Mouse (Mus musculus): ENCODE measurements around the gene Gprc6a.

Gprc6a gene

DNA sequence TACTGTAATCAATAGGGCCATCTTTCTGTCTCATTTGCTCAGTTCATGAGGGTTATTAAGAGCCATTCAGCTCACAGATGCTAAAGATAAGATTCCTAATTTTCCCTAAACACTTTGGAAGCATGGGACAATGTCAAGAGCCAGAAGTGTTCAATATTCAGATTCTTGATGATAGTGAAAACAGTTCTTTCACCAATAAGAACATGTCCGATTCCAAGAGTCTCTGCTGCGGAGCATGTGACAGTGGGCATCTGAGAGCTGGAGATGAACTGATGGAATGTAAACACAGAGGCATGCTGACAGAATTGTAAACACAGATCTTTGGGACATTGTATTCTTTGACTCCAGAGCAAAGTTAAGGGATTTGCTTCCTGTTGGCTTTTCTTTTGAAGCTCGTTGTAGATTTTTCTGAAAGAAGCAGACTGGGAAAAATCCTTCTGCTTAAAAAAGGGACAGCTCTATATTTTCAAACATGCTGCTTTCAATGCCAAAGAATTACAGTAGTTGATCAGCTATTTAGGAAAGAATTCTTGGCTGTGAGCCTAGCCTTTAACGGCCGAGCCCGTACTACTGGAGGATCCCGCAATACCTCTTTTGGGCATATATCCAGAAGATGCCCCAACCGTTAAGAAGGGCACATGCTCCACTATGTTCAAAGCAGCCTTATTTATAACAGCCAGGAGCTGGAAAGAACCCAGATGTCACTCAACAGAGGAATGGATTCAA, at the start of gene Gprc6a:
TSS of gene Gprc6a (minus strand) at position 51 of the 726 bp plus-strand sequence.
- no peak for DNase-seq (ENCODE audit: low spot score)

- DNase-seq (ENCODE audit: low spot score) = no peak
These were observed 47.0 kb upstream of the Gprc6a start for GRCm38 (mm10) chr10:51678251-51678639.

- no peak for DNase-seq (ENCODE audit: low spot score)
These were observed 46.4 kb upstream of the Gprc6a start, which contains the start of gene Rfx6 for GRCm38 (mm10) chr10:51677548-51678250. Gene Rfx6, plus strand, starts transcription at chr10:51677756.

DNA sequence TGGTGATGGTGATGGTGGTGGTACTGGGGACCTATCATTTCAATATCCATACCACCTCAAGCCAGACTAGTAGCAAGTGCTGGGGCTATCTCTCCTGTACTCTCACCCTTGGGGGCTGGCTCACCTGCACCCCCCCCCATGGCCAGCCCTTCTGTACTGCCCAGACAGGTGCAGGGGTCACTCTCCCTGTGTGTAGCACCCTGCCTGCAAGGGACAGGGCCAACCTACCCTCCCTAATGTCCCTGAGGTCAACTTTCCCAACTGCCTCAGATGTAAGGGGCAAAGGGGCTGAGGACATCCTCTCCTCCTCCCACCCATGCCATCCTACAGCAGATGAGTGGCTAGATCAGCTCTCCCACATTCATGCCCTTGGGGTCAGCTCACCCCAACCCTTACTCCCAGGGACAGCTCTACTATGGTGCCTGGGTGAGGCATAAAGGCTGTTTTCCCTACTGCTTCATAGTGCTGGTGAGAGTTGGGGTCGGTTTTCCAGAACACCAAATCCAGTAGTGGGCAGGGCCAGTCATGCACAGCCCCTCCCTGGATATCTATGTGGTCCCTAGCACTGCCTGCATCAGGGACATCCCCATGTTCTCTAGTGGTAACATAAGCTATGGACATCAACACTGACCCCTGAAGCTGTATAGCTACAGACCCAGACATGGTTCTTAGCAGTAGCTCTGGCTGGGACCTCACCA, 41.0 kb upstream of the Gprc6a start:
- DNase-seq (ENCODE audit: low spot score) = no peak

DNA sequence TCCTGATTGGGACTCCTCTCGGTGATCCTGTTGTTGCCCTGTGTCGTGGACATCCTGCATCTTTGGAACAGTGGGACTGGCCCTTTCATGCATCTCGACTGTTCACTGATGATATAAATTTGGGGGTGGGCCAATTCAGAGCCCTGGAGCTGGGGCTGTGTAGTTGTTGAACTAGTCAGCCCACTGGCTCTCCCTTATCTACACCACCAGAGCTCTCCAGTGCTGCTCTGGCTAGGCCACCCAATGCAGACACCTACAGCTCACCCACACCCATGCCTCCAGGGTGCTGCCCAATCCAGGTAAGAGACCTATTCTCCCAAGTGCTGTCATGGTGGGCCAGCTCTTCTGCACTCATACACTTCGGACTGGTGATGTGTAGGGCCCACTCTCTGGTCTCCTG, 40.3 kb upstream of the Gprc6a start:
- no peak for DNase-seq (ENCODE audit: low spot score)

GRCm38 (mm10) chr10:51669334-51669733, 38.1 kb upstream of the Gprc6a start:
- no peak for DNase-seq (ENCODE audit: low spot score)

DNA sequence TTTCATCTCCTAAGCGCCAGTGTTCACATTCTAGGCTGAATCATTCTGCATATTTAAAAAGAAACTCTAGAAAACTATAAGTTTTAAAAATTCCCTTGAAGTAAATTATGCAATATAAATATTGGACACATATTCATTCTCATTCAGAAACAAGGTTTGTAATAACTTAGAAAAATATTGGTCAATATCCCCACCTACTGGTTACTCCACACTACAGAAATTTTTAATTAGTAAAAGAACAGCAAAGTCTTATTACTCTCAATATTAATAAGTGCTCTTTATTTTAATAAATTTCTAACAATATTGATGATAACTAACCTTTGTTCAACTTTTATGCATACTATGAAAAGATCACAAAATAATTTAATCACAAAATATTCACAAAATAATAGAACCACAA, 26.1 kb upstream of the Gprc6a start:
- DNase-seq (ENCODE audit: low spot score) = no peak

- no peak for DNase-seq (ENCODE audit: low spot score)
These were observed 18.4 kb upstream of the Gprc6a start for GRCm38 (mm10) chr10:51649506-51650221.

GRCm38 (mm10) chr10:51621193-51621592, 10.1 kb downstream of the Gprc6a start:
- no peak for DNase-seq (ENCODE audit: low spot score)

GRCm38 (mm10) chr10:51620126-51620525, 11.1 kb downstream of the Gprc6a start:
- DNase-seq (ENCODE audit: low spot score) = no peak

DNA sequence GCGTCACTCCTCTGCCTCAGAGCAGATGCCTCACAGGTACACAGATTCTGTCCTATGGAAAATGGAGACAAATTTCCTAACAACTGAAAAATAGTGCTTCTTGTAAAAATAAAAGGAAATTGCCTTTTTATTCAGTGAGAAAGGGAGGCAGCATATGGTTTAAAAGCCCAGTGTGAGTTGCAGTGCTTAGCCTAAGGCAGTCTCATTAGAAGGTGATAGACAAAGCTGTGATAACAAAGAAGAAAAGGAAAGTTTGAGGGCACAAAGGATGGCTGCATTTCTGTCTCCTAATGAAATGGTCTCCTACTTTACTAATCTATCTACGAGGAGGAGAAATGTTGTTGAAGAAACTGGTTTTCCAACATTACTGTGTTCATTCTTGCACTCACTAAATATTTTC, 12.7 kb downstream of the Gprc6a start:
- no peak for DNase-seq (ENCODE audit: low spot score)

GRCm38 (mm10) chr10:51614826-51615590, 16.3 kb downstream of the Gprc6a start:
- no peak for DNase-seq (ENCODE audit: low spot score)

- DNase-seq (ENCODE audit: low spot score) = no peak
These were observed 17.8 kb downstream of the Gprc6a start for GRCm38 (mm10) chr10:51613421-51613820.

DNA sequence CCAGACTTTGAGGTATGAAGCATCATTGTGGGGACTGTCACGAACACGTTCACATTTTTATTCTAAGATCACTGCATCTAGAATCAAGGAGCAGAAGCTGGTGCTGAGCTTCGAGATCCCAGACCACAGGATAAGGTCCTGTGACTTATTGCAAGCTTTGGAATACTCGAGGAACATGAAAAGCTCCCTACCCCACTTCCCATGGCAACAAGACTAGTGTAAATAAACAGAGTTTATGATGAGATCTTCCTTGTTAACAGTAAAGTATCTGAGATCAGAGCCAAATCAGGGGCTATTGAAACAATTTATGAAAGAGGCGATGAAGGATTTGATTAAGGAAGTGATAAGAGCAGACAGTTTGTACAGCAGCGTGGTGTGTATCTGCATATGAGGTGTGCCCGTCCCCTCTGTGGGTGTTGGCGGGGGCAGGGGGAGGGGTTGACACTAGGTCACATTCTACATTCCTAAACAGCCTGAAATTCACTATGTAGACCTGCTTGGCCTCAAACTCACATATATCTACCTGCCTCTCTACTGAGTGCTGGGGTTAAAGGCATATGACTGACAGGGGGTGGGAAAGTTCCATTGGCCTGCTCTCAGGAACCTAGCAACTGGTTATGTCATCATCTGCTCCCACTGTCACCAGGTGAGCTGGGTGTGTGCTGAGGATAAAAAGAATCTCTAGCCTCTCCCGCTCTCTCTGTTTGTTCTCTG, 19.1 kb downstream of the Gprc6a start:
- DNase-seq (ENCODE audit: low spot score) = no peak

GRCm38 (mm10) chr10:51609741-51610425, 21.4 kb downstream of the Gprc6a start:
- no peak for DNase-seq (ENCODE audit: low spot score)

GRCm38 (mm10) chr10:51596928-51597635, 34.2 kb downstream of the Gprc6a start:
- no peak for DNase-seq (ENCODE audit: low spot score)

DNA sequence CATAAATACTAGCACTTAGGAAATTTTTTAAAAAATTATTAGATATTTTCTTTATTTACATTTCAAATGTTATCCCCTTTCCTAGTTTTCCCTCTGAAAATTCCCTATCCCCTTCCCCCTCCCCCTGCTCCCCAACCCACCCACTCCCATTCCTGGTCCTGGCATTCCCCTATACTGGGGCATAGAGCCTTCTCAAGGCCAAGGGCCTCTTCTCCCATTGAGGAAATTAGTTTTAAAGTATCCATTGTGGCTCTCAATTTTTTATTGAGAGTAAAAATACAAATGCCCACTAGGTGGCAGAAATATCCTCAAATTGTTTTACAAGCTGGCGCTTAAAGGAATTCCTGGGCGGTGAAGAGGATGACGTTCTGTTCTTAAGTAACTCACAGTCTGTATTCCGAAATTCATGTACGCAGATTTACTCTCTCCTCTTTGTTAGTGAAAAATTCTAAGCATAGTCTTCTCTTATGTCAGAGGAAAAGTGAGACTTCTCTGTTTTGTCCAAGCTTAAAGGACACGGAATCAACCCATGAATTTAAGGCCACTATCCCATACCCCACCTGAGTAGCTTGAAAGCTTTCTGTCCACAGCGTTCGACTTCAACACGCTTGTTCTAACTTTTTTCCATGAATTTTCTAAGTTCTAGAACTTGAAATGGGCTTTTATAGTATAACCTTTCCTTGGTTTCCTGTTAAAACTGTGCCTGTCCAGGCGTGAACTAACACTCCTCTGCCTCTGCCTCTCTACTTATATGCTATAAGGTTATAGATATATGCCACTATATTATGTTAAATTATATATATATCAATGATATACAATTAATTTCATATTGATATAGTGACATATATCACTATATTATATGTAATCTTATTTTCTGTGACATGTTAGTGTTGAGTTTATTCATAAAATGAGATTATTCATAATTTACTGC, 36.0 kb downstream of the Gprc6a start:
- DNase-seq (ENCODE audit: low spot score) = no peak

- DNase-seq (ENCODE audit: low spot score) = no peak
These were observed 39.7 kb downstream of the Gprc6a start for GRCm38 (mm10) chr10:51591574-51591973.

Measured in c-Kit-positive CD71-positive TER-119-positive erythroid progenitor cells, embryonic 14.5 days (primary cell).